Mouse (Mus musculus): ENCODE results near the gene Scube3.

DNA sequence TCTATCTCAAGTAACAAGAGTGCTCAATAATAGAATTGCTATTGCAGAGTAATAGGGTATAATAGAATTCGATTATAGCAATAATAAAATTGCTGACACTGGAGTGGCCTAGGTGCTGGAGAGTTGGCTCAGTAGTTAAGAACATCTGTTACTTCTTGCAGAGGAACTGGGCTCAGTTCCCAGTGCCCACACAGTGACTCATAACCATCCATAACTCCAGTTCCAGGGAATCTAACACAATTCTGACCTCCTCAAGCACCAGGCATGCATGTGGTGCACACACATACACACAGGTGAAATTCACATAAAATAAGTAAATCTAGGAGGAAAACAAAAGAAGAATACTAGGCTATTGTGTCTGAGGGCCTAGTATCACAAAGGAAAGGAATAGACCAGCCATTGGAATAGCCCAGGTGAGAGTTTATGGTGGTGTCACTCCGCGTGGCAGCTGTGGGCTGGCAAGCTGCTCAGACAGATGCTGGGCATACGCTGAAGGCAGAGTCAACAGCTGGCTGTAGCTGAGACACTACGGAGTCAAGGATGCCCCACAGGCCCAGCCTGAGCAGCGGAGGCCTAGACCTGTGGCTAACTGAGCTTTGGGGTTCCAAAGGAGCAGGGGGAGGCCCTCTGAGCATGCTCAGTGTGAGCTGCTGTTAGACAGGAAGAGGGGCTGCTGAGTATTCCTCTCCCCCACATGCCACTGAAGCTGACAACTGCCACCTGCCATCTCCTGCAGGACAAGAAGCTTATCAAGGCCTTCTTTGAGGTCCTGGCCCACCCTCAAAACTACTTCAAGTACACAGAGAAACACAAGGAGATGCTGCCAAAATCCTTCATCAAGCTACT, 28.7 kb downstream of the Scube3 start:
- TF ChIP-seq CTCF (IDR thresholded peaks at IDR 0.05; ENCODE audit: insufficient read depth, low read depth, low read length), result no peak
- TF ChIP-seq POLR2A (IDR thresholded peaks at IDR 0.05; ENCODE audit: insufficient read depth, low read depth, low read length), result no peak
